26 mouse cellular contexts compared by ENCODE assay signal in the genomic region with DNA sequence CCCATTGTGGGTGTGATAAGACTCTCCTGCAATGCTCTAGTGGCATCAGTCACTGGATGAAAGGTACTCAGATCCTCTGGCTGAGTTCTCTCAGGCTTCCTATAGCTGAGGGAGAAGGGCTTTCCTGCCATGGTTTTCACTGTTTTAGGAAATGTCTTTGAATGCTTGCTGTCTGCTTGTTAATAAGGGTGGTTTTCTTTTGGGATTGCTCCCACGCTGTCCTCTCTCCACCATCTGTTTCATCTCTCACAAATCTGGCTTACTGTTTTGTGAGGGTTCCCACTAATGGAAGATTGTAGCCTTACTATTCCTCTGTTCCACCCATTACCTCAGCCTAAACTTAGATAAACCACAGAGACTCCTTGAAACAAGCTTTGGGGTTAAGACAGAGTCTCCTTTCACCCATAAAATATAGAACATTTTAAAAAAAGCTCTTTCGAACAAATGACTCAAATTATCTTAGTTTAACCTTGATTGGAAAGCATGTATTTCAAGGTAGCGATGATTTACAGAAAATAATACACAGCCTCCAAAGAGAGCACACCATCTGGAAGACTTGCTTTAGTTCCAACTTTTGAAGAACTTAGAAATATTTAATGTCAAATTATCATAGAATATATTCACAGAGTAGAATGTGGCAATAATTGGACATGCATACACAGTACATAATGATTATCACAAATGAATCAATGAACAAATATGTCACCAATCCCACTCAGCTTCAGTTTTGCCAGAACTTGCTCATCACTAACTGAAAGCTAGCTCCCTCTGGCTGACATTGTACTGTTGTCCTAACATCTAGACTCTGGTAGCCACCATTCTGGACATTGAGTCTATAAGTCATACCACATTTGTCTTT.
DNase-seq lines count a peak whose midpoint lies in the region; ATAC-seq and TF ChIP-seq lines count a peak whose summit lies in the region.
"Had no signal": no experiment of that assay in that cellular context is flagged by ENCODE, and none has a peak within 500 bp of the region (broad histone marks: within the 10 kb centered on the region; RNA-seq: fewer than 3 reads in every experiment).

No protein-coding gene starts in this region.

- H3K36me3 ChIP-seq in forebrain, postnatal 0 days (ENCODE audit: insufficient read depth): no peaks in the 10 kb centered on the region
- no peaks in the 10 kb centered on the region for H3K36me3 ChIP-seq in forebrain, embryonic 15.5 days
- H3K36me3 ChIP-seq: embryonic facial prominence, embryonic 12.5 days; limb, embryonic 12.5 days; liver, embryonic 13.5 days; stomach, embryonic 15.5 days had no signal

- intact Hi-C loops in heart, postnatal 10 days (cut with DNase I): no loop called here

- H3K4me2 ChIP-seq in forebrain, postnatal 0 days (ENCODE audit: low read depth): no peak overlapping the region
- H3K4me2 ChIP-seq in forebrain, embryonic 15.5 days (replicated peaks): no peak overlapping the region
- H3K4me2 ChIP-seq: embryonic facial prominence, embryonic 12.5 days; forebrain, embryonic 13.5 days; limb, embryonic 12.5 days; liver, embryonic 13.5 days; lung, embryonic 14.5 days; stomach, embryonic 15.5 days had no signal

- H3K9ac ChIP-seq in forebrain, postnatal 0 days: no peak overlapping the region
- H3K9ac ChIP-seq in forebrain, embryonic 15.5 days (replicated peaks): no peak overlapping the region
- H3K9ac ChIP-seq: embryonic facial prominence, embryonic 12.5 days; forebrain, embryonic 13.5 days; limb, embryonic 12.5 days; liver, embryonic 13.5 days; lung, embryonic 14.5 days; stomach, embryonic 15.5 days had no signal

- no peak for TF ChIP-seq CTCF in forebrain, postnatal 0 days (IDR thresholded peaks at IDR 0.05; ENCODE audit: low read depth)

- no peak for ATAC-seq in forebrain, postnatal 0 days
- no peak for ATAC-seq in forebrain, embryonic 15.5 days (replicated peaks)
- ATAC-seq: forebrain, embryonic 13.5 days; hindbrain, embryonic 16.5 days; intestine, embryonic 16.5 days; midbrain, embryonic 16.5 days; Patski had no signal

- DNase-seq in forebrain, postnatal 0 days: peak; percentile 24
- peak; percentile 73 for DNase-seq in layer of hippocampus, adult 11-12 months (ENCODE audit: low spot score)
- DNase-seq in layer of hippocampus, postnatal 36 days: peak; percentile 51 to 64
- peak; percentile 26 to 44 for DNase-seq in right cerebral cortex, postnatal 10 days (ENCODE audit: low spot score in 2 of 2)
- DNase-seq in cerebellum, postnatal 4 days (ENCODE audit: low spot score in 2 of 2): no peak
- no peak for DNase-seq in heart, postnatal 10 days
- no peak for DNase-seq in embryo, embryonic 11 days
- DNase-seq: adrenal gland, adult 8-10 months; cerebellum, postnatal 14 days; gastrocnemius, postnatal 14 days; heart, adult 2 months; heart, postnatal 4 days; liver, embryonic 13.5 days; lung, embryonic 14.5 days; lung, postnatal 4 days; thymus, adult 2 months had no signal

- H3K4me3 ChIP-seq in forebrain, postnatal 0 days (ENCODE audit: low read depth, low read length): no peak overlapping the region
- H3K4me3 ChIP-seq in forebrain, embryonic 15.5 days: no peak overlapping the region
- H3K4me3 ChIP-seq: embryonic facial prominence, embryonic 12.5 days; erythroblast, embryonic 14.5 days; forebrain, embryonic 13.5 days; heart, adult 2 months; limb, embryonic 12.5 days; liver, embryonic 13.5 days; stomach, embryonic 15.5 days had no signal

- H3K27ac ChIP-seq in forebrain, postnatal 0 days (ENCODE audit: low read depth, low read length): no peak overlapping the region
- no peak overlapping the region for H3K27ac ChIP-seq in forebrain, embryonic 15.5 days (replicated peaks)
- H3K27ac ChIP-seq: embryonic facial prominence, embryonic 12.5 days; forebrain, embryonic 13.5 days; heart, adult 2 months; limb, embryonic 12.5 days; liver, embryonic 13.5 days; stomach, embryonic 15.5 days had no signal

- H3K9me3 ChIP-seq in forebrain, postnatal 0 days (ENCODE audit: low read length): no peaks in the 10 kb centered on the region
- H3K9me3 ChIP-seq in forebrain, embryonic 15.5 days: no peaks in the 10 kb centered on the region
- H3K9me3 ChIP-seq: embryonic facial prominence, embryonic 12.5 days; forebrain, embryonic 13.5 days; limb, embryonic 12.5 days; liver, embryonic 13.5 days; stomach, embryonic 15.5 days had no signal

- no peaks in the 10 kb centered on the region for H3K27me3 ChIP-seq in forebrain, postnatal 0 days (ENCODE audit: insufficient read depth, low read length)
- H3K27me3 ChIP-seq in forebrain, embryonic 15.5 days: no peaks in the 10 kb centered on the region
- H3K27me3 ChIP-seq: embryonic facial prominence, embryonic 12.5 days; forebrain, embryonic 13.5 days; limb, embryonic 12.5 days; liver, embryonic 13.5 days; Patski; stomach, embryonic 15.5 days had no signal

- H3K4me1 ChIP-seq in forebrain, postnatal 0 days (ENCODE audit: insufficient read depth): no peaks in the 10 kb centered on the region
- H3K4me1 ChIP-seq in forebrain, embryonic 15.5 days: no peaks in the 10 kb centered on the region
- H3K4me1 ChIP-seq: embryonic facial prominence, embryonic 12.5 days; forebrain, embryonic 13.5 days; limb, embryonic 12.5 days; liver, embryonic 13.5 days; stomach, embryonic 15.5 days had no signal

- WGBS in forebrain, postnatal 0 days: 65% methylated on average over 3 of the region's 3 CpGs
- 83% methylated on average over 3 of the region's 3 CpGs for WGBS in forebrain, embryonic 15.5 days

Comparison
In these comparisons a context has a peak if more than half of its experiments do, and no peak if none do; other contexts are left out.
1. DNase-seq: peak in forebrain, postnatal 0 days (single experiment), layer of hippocampus, adult 11-12 months (single experiment), layer of hippocampus, postnatal 36 days (2 of 2) and right cerebral cortex, postnatal 10 days (2 of 2); none in cerebellum, postnatal 4 days (0 of 2), heart, postnatal 10 days (0 of 2) and embryo, embryonic 11 days (single experiment).